Mouse (Mus musculus) heart, adult 2 months (tissue): Measurements from ENCODE around the gene Ggact.

Source experiments
- CTCF ChIP-seq: fragments of 200-600 bp; IDR thresholded peaks from 2 replicates; pipeline ENCODE4 v1.8.1; 2022; ENCODE audit warnings: antibody characterized with exemption, mild to moderate bottlenecking, moderate library complexity
- EP300 ChIP-seq: fragments of 200-500 bp; IDR thresholded peaks from 2 replicates; pipeline ENCODE4 v1.6.1; 2011; ENCODE audit warnings: low read depth, low read length, control low read depth; ENCODE audit not compliant: insufficient read depth
- POLR2A ChIP-seq: fragments of 200-500 bp; IDR thresholded peaks from 2 replicates; pipeline ENCODE4 v1.6.1; 2011; ENCODE audit warnings: mild to moderate bottlenecking, low read depth, low read length, control low read depth; ENCODE audit not compliant: insufficient read depth

DNA sequence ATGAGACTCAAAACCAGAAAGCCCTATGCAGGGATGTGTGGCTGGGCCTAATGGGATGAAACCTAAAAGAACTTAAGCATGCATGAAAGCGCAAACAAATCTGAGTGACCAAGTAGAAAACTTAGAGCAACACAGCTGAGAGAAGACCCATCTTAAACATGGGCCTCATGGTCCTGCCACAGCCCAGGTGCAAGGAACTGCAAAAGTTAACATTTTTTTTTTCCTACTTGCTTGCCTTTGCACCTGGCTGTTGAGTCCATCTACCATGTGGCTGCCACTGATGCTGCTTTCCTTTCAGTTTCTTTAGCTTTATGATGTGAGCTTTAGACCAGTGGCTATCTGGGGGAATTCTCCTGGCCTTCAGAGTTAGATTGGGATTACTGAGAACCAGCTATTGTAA is 4.1 kb upstream of the Ggact start:
- TF ChIP-seq EP300 (no peak), CTCF (no peak), POLR2A (no peak)
